Mouse (Mus musculus) embryo, embryonic 10.5 days (tissue): ENCODE results near the gene Tspo2.
A peak's percentile ranks its signal among the peaks of the same experiment; 100 is the strongest.

ENCODE experiments used
- DNase-seq: peaks from one replicate; pipeline ENCODE4 v3.0.0-alpha.2; 2015; ENCODE audit warnings: low spot score

Gene Tspo2

DNA sequence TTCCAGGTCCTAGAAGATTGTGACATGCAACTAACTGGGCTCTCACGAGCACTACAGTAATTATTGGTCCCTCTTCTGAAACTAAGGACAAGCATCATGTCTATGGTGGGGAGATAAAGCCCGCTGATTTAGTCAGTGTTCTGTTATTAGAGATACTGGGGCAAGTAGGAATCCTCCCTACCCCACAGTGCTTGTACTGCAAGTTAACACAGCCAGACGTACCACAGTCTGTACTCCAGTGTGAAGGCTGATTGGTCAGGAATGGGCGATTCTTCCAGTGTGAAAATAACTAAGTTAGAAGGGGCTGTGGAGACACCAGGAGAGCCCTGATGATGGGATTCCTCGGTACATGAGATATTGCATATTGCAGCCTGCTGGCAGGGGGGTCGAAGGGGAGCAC is 33.8 kb downstream of the Tspo2 start:
- no peak for DNase-seq

DNA sequence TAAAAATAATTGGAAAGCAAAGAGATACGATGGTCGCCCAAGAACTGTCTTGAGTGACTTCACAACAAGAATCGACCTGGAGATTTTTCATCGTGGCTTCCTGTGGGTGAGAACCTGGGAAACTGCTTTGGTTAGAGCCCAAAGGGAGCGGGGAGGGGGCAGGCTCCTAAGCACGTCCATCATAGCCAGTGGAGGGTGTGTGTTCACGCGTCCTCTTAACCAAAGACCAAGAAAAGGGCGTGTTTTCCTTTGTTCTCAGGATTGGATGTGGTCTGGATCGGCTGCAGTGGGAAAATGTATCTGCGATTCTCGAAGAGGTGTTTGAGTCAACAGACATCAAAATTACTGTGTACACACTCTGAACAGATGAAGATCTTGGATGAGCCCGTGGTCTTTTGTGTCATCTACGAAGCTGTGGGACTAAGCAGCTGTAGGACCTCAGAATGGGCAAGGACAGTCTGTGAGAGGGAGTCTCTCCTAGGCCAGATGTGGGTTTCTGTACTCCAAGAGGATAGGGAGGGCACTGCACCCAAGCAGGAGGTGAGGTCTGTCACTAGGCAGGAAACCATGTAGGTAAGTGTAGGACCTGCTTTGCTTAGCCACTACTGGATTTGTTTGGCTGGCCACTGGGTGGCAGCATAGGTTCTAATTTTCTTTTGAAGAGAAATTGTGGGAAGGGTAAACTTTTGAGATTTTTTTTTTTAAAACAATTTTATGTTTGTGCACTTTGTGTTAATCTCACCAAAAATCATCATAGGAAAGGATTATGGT is 34.7 kb downstream of the Tspo2 start:
- peak; percentile 72 for DNase-seq

DNA sequence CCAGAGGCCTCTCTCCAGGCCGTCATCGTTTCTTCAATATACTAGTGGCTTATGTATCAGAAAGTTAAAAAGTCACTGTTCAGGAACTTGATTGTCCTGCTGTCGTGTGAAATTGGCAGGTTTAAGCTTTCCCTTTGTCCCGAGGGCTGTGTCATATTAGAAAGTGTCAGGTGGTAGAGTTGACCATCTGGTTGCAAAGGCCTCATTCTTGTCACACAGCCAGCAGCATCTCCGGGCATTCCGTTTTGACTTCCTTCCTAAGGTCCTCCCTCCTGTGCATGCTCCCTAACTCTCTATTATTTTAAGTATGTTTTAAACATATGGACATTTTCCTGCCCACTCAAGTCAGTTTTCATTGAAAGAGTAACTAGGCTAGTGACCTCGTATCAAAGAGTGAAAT is 35.3 kb downstream of the Tspo2 start:
- no peak for DNase-seq

DNA sequence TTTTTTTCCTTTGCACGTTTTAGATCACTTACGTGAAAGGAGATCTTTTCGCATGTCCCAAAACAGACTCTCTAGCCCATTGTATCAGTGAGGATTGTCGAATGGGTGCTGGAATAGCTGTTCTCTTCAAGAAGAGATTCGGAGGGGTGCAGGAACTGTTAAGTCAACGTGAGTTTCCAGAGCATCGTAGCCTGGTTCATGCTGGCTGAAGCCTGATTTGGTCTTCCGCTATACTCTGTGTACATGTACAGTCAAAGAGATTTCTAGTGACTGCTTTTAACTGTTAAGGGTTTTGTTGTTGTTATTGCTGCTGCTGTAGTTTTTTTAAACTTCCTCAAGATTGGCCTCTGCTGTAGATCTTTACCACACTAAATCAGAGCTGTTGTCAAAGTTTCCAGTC is 40.1 kb downstream of the Tspo2 start:
- DNase-seq: peak; percentile 36

DNA sequence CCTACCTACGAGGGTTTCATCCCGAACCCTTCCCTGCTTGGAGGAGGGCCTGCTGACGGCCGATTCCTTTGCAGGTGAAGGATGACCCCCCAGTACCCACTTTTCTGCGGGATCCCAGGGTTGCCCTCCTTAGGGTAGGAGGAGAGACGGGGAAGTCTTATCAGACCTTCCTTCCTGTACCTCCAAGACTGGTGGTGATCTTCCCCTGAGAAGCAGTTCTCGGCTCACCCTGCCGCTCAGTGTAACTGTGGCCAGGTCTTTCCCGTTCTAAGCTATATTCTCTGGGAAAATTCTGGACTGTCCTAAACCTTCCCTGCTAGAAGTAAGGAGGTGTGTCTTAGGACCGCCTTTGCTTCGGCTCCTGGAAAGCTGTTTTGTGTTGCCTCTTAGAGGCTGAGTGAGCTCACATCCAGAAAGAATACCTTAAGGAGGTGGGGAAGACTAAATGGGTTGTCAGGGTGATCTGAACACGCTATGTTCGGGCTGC is 41.0 kb downstream of the Tspo2 start:
- peak; percentile 71 for DNase-seq

DNA sequence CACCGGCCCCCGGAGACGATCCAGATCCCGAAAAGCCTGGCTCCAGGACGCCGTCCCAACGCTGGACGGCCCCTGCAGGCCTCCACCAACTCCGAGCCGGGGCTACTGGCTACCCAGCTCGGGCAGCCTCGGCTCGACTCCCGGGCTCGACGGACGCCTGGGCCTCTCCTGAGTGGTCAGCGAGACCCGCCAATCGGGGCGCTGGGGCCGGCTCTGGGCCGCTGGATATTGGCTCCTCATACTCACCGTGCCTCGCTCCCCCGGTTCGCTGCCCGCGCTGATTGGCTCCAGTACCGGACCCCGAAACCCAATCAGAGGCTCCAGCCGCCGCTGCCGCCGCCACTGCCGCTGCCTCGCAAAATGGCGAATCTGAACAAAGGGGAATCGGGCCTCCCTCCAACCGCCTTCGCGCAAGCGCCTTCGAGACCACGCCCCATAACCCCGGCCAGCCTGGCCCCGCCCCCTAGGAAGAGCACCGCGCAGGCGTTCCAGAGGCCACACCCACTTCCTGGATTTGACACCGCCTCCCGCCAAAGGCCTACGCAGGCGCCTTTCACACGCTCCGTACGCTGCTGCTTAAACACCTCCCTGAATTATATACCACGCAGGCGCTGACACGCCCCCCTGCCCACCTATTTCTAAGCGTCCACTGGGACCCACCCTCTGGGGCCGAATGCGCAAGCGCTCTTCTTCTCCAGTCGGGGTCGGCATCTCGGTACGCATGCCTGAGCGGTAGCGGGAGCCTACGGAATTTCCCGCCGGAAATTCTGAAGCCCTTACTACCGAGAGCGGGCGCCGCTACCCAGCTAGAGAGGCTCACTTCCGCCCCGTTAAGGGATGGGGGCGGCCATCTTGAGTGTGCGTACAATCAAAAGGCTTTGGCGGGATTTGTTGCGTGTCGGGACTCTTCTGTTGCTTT is 41.7 kb downstream of the Tspo2 start, which contains the start of the genes Nfya and Oard1:
Nfya (minus strand) TSS at position 527 of the 919 bp plus-strand sequence.
Oard1 (plus strand) TSS at position 635 of the 919 bp plus-strand sequence.
- peak; percentile 100 for DNase-seq

DNA sequence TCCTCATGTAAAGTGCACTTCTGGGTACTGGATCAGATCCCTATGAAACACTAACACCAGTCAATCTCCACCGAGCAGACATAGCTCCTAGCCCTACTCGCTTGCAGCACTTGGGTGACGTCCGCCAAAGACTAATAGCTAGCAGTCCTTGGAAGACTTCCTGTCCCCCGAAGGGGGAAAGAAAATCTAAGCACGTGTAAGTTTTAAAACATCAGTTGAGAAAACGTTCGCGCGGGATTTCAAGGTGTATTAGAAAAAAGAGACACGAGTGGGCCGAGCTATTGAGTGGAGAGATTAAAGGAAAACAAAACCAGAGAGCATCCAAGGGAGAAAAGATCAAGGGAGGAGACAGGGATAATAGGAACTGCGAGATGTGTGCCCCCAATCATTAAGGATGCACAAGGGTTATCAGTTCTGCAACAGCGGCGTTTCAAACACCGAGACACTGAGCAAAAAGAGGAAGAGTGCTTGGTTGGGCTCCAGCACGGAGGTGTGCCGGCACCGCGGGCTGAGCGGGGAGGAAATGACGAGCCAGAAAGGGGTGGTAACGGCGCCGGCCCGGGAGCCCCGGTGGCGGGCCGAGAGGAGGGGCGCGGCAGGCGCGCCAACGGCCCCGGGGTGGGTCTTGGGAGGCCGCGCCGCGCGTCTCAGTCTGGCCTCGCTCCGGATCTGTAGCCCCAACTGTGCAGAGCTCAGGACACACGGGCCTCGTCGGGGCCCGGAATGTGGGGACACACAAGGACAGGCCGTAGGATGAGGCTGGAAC is 42.6 kb downstream of the Tspo2 start:
- peak; percentile 80 for DNase-seq

DNA sequence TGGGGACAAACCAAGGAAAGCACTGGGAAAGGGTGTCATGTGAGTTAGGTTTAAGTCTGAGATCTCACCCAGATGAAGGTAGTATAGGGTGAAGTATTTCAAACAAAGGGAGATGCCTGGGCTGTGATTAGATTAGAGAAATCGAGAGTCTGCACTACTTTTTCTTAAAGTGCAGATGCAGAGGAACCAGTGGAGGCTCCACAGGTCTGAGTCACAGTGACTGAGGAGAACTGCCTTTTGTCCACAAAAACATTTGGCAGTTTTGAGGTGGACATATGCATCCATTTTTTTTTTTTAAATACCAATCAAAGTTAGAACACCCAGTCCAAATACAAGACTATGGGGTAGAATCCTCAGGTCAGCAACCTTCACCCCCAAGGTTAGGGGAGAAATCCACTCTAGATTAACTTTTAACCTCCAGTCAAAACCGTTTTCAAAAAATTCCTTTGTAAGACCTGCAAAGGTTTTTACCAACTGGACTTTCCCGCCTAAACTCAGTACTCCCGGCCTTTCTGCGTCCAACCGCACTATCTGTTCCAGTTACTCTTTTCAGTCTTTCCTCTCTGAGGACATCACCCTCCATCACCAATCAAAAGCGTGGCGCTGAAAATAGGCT is 43.3 kb downstream of the Tspo2 start:
- no peak for DNase-seq

DNA sequence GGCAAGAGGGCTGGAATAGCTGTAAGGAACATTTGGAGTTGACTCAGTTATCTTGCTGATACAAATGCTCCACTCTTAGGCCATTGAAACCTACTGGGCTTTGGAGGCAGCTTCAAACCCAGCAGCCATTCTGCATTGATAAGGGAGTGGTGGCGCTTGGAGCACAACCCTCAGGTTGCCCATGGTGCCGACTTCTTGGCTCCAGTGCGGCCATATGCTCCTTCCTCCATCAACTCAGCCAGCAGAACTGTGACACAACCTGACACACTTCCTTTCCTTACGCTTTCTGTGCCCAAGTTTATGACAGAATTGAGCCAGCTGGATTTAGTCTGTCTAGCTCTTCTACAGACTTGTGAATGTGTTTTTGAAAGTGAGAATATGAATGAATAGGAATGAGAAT is 44.2 kb downstream of the Tspo2 start:
- DNase-seq: no peak

DNA sequence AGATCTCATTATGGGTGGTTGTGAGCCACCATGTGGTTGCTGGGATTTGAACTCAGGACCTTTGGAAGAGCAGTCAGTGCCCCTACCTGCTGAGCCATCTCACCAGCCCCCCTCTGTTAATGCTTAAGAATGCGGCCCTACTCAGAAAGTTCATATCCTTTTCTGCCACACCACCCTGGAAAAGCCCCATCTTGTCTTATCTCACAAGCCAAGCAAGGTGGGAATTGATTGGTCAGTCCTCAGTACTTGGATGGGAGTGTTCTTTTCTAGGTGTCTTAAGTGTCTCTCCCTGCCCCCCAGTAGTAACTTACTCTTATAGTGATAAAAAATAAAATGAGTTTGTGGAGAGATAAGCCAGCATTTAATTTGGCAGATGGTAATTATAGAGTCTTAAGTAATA is 46.6 kb downstream of the Tspo2 start:
- no peak for DNase-seq

DNA sequence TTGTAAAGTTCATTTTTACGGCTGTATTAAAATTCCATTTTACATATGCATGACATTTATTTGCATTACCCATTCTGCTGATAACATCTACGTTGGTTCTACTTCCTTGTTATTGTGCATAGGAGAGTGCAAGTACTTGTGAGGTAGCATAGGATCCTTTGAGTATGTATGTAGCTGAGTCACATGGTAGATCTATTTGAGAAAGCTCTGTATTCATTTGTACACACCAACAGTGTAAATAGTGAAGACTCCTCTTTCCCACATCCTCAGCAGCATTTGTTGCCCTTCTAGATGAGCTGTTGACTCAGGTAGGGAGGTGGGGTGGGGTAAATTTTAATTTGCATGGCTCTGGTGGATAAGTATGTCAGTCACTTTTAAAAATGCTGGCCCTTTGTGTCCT is 47.5 kb downstream of the Tspo2 start:
- no peak for DNase-seq

DNA sequence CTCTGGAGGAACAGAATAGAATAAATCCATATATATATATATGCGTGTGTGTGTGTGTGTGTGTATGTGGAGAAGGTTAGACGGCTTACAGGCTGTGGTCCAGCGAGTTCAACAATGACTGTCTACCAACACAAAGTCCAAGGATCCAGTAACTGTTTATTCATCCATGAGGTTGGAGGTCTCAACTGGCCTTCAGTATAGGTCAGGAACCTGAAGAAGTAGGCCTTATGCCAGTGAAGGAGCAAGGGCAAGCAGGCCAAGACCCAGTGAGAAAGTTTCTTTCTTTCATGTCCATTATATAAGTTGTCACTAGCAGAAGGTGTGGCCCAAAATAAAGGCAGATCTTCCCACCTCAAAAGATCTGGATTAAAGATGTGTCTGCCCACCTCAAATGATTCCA is 48.6 kb downstream of the Tspo2 start:
- DNase-seq: no peak

DNA sequence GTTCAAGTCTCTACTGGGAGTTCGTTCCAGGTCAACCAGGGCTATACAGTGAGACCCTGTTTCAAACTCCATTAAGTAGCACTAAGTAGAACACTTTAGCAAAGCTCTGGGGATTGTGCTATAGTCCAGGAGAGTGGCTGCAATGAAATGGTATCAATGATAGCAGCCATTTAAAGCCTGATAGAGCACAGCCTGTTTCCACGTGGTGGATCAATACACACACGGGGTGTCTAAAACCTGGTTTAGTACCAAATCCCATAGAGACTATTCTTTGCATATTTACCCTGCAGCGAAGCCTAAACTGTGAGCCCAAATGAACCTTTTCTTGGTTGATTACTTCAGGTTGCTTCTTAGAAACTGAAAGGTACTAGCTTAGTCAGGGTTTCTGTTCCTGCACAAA is 49.6 kb downstream of the Tspo2 start:
- no peak for DNase-seq
